Mouse (Mus musculus): ENCODE data around the gene Sh2d1b2.

DNA sequence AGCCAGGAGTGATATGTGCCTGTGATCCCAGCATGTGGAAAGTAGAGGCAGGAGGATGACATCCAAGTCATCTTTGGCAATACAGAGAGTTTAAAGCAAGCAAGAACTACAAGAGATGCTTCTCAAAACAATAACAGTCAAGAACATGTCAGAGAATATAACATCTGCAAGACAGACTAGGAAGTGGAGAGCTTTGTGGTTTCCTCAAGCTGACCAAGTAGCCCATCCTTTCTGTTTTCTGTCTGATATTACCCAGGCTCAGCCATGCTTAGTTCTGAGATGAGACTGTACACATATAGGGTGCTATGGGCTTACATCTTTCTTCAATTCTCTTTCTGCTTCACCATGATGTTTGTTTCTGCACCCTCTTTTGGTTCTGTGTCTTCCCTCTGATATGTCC lies 40.7 kb downstream of the Sh2d1b2 start:
- no peak for TF ChIP-seq POLR2A (IDR thresholded peaks at IDR 0.05; ENCODE audit: extremely low read depth, insufficient read depth, low read length)
- TF ChIP-seq CTCF (IDR thresholded peaks at IDR 0.05; ENCODE audit: extremely low read depth, insufficient read depth, low read length) = no peak

Data from cortical plate, adult 2 months (tissue).